Mouse (Mus musculus): ENCODE data around the gene Cpm. TPM values are rescaled to one million over a fixed set of nuclear protein-coding genes. Genes with fewer than 3 reads are reported as not detected.
"Not testable (repeated sequence)": the region's sequence is repeated elsewhere in the genome, so short reads cannot be mapped to it uniquely, and the experiment has no call there.

Gene Cpm
- polyA plus RNA-seq, 1 experiment from 2014 or later = 57.7 TPM

DNA sequence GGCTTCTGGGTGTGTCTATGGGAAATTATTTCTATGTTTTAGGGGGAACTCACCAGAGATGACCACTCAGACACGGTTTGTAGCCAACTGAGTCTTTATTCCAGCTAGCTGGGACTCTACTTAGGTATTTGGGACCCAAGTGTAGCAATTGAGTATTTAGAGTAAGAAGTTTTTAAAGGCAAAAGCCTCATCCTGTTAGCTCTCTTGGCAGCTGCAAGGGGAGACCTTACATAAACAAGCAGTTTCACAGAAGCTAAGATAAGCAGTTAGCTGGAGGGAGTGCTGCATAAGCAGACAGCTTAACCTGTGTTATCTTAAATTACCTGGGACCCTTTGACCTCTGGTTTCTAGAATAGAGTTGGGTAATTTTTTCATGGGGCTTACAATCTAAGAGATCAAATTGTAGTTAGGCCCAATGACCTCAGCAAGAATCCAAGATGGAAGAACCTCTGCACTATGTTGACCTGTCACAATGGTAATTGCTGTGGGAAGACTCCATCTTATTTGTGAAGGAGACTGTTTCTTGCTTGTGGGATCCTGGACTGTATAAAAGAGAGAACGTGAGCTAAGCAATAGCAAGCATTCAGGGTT, 18.4 kb upstream of the Cpm start:
- H3K27me3 ChIP-seq (replicated peaks) = no peaks in the 10 kb centered on the region
- H3K4me1 ChIP-seq = no peaks in the 10 kb centered on the region
- no peak overlapping the region for H3K27ac ChIP-seq
- no peaks in the 10 kb centered on the region for H3K36me3 ChIP-seq
- 82% methylated on average over 2 of the region's 2 CpGs for WGBS
- H3K9me3 ChIP-seq = no peaks in the 10 kb centered on the region
- H3K4me3 ChIP-seq (replicated peaks) = no peak overlapping the region
- H3K4me2 ChIP-seq = no peak overlapping the region
- ATAC-seq (ENCODE audit: insufficient read depth, low FRiP score, low read depth) = no peak
- no peak overlapping the region for H3K9ac ChIP-seq

DNA sequence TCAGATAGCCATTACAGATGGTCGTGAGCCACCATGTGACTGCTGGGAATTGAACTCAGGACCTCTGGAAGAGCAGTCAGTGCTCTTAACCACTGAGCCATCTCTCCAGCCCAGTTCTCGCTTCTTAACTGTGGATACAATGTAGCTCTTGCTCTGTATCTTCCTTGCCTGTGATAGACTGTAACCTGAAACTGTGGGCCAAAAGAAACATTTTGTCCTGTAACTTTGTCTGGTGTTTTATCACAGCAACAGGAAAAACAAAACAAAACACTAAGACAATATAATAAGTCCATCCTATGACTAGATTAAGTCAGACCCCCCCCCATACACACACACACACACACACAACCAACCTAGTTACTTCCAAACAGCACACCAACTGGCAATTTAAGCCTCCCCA, 17.8 kb upstream of the Cpm start:
- no peaks in the 10 kb centered on the region for H3K9me3 ChIP-seq
- H3K4me1 ChIP-seq = no peaks in the 10 kb centered on the region
- no peak for ATAC-seq (ENCODE audit: insufficient read depth, low FRiP score, low read depth)
- no peak overlapping the region for H3K4me3 ChIP-seq (replicated peaks)
- H3K27ac ChIP-seq = no peak overlapping the region
- no peak overlapping the region for H3K9ac ChIP-seq
- 94% methylated on average over 2 of the region's 2 CpGs for WGBS
- no peak overlapping the region for H3K4me2 ChIP-seq
- no peaks in the 10 kb centered on the region for H3K36me3 ChIP-seq
- no peaks in the 10 kb centered on the region for H3K27me3 ChIP-seq (replicated peaks)

DNA sequence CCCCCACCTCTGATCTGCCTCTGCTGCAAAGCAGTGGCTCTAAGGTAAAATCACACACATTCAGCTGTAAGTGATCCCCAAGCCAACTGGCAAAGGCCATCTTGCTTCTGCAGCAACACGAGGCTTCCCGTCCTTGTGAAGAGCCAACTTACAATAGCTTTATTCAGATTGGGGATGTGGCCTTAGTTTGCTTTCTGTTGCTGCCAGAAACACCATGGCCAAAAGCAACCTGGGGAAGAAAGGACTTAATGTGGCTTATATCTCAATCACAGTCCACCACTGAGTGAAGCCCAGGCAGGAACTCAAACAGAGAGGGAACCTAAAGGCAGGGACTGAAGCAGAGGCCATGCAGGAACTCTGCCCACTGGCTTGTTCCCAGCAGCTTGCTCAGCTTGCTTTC, 17.3 kb upstream of the Cpm start:
- no peak for ATAC-seq (ENCODE audit: insufficient read depth, low FRiP score, low read depth)
- no peak overlapping the region for H3K4me2 ChIP-seq
- no peaks in the 10 kb centered on the region for H3K36me3 ChIP-seq
- H3K4me3 ChIP-seq (replicated peaks) = no peak overlapping the region
- H3K9me3 ChIP-seq = no peaks in the 10 kb centered on the region
- H3K27ac ChIP-seq = no peak overlapping the region
- no peak overlapping the region for H3K9ac ChIP-seq
- H3K4me1 ChIP-seq = no peaks in the 10 kb centered on the region
- no peaks in the 10 kb centered on the region for H3K27me3 ChIP-seq (replicated peaks)
- WGBS = 86% methylated on average over 2 of the region's 2 CpGs

GRCm38 (mm10) chr10:117612621-117613584, 16.4 kb upstream of the Cpm start:
- H3K27ac ChIP-seq = no peak overlapping the region
- no peak overlapping the region for H3K4me3 ChIP-seq (replicated peaks)
- H3K4me1 ChIP-seq = no peaks in the 10 kb centered on the region
- no peak overlapping the region for H3K4me2 ChIP-seq
- no peak for ATAC-seq (ENCODE audit: insufficient read depth, low FRiP score, low read depth)
- WGBS = 78% methylated on average over 8 of the region's 8 CpGs
- no peak overlapping the region for H3K9ac ChIP-seq
- no peaks in the 10 kb centered on the region for H3K9me3 ChIP-seq
- H3K36me3 ChIP-seq = no peaks in the 10 kb centered on the region
- no peaks in the 10 kb centered on the region for H3K27me3 ChIP-seq (replicated peaks)

- no peak overlapping the region for H3K4me2 ChIP-seq
- H3K27ac ChIP-seq = no peak overlapping the region
- no peaks in the 10 kb centered on the region for H3K9me3 ChIP-seq
- WGBS = 61% methylated on average over 6 of the region's 6 CpGs
- H3K27me3 ChIP-seq (replicated peaks) = no peaks in the 10 kb centered on the region
- H3K4me3 ChIP-seq (replicated peaks) = no peak overlapping the region
- no peak for ATAC-seq (ENCODE audit: insufficient read depth, low FRiP score, low read depth)
- H3K4me1 ChIP-seq = no peaks in the 10 kb centered on the region
- H3K36me3 ChIP-seq = no peaks in the 10 kb centered on the region
- H3K9ac ChIP-seq = no peak overlapping the region
Observed at GRCm38 (mm10) chr10:117613960-117614359, 15.3 kb upstream of the Cpm start.

- WGBS = 62% methylated on average over 3 of the region's 3 CpGs
- H3K4me2 ChIP-seq = no peak overlapping the region
- no peaks in the 10 kb centered on the region for H3K4me1 ChIP-seq
- H3K36me3 ChIP-seq = no peaks in the 10 kb centered on the region
- no peaks in the 10 kb centered on the region for H3K27me3 ChIP-seq (replicated peaks)
- H3K4me3 ChIP-seq (replicated peaks) = no peak overlapping the region
- ATAC-seq (ENCODE audit: insufficient read depth, low FRiP score, low read depth) = no peak
- no peak overlapping the region for H3K27ac ChIP-seq
- H3K9me3 ChIP-seq = no peaks in the 10 kb centered on the region
- no peak overlapping the region for H3K9ac ChIP-seq
Observed at GRCm38 (mm10) chr10:117614387-117614786, 14.9 kb upstream of the Cpm start.

GRCm38 (mm10) chr10:117615239-117615638, 14.1 kb upstream of the Cpm start:
- no peaks in the 10 kb centered on the region for H3K4me1 ChIP-seq
- H3K9ac ChIP-seq = no peak overlapping the region
- ATAC-seq (ENCODE audit: insufficient read depth, low FRiP score, low read depth) = no peak
- H3K4me2 ChIP-seq = no peak overlapping the region
- no peaks in the 10 kb centered on the region for H3K36me3 ChIP-seq
- no peaks in the 10 kb centered on the region for H3K9me3 ChIP-seq
- no peaks in the 10 kb centered on the region for H3K27me3 ChIP-seq (replicated peaks)
- no peak overlapping the region for H3K27ac ChIP-seq
- H3K4me3 ChIP-seq (replicated peaks) = no peak overlapping the region
- WGBS = 87% methylated on average over 8 of the region's 8 CpGs

DNA sequence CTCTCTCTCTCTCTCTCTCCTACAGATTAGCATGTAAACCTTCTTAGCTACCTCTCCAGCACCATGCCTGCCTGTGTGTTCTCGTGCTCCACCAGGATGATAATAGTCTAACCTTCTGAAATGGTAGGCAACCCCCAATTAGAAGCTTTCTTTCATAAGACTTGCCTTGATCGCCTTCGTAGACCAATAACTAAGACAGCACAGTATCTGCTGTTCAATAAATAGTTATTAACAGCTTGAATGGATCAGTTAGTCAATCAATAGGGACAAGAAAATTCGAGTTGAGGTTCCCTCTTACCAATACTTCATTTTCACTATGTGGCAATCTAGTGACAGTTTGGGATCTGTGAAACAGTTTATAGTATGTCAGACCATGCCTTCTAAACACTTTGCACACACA, 13.6 kb upstream of the Cpm start:
- no peak overlapping the region for H3K9ac ChIP-seq
- H3K4me2 ChIP-seq = no peak overlapping the region
- no peak for ATAC-seq (ENCODE audit: insufficient read depth, low FRiP score, low read depth)
- no peak overlapping the region for H3K4me3 ChIP-seq (replicated peaks)
- H3K27me3 ChIP-seq (replicated peaks) = no peaks in the 10 kb centered on the region
- WGBS = 69% methylated on average over 4 of the region's 4 CpGs
- H3K4me1 ChIP-seq = no peaks in the 10 kb centered on the region
- no peaks in the 10 kb centered on the region for H3K36me3 ChIP-seq
- H3K27ac ChIP-seq = no peak overlapping the region
- no peaks in the 10 kb centered on the region for H3K9me3 ChIP-seq

DNA sequence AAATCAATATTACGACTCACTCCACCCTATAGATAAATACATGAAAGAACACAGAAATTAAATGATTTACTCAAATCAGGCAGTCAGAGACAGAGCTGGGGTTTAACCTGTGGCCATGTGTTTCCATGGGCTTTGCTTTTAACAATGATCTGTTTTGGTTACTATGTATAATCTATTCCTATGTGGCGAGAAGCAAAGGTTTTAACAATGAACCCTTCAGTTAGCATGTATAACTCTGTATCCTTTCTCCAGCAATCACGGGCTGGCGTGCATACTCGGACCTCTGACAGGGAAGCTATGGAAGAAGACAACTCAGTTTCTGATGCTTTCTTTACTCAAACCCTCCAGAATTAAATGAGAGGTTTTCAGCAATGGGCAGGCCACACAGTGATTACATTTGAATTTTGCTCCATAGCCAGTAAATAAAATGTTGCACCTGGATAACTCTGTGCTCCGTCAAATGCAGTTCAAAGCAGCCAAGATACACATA, 13.1 kb upstream of the Cpm start:
- ATAC-seq (ENCODE audit: insufficient read depth, low FRiP score, low read depth) = no peak
- H3K36me3 ChIP-seq = no peaks in the 10 kb centered on the region
- no peak overlapping the region for H3K9ac ChIP-seq
- no peaks in the 10 kb centered on the region for H3K4me1 ChIP-seq
- H3K27me3 ChIP-seq (replicated peaks) = no peaks in the 10 kb centered on the region
- no peak overlapping the region for H3K4me2 ChIP-seq
- H3K4me3 ChIP-seq (replicated peaks) = no peak overlapping the region
- no peak overlapping the region for H3K27ac ChIP-seq
- 87% methylated on average over 6 of the region's 6 CpGs for WGBS
- no peaks in the 10 kb centered on the region for H3K9me3 ChIP-seq

- H3K4me3 ChIP-seq (replicated peaks); H3K4me2 ChIP-seq; H3K9me3 ChIP-seq; H3K9ac ChIP-seq; H3K36me3 ChIP-seq; H3K27ac ChIP-seq; ATAC-seq (ENCODE audit: insufficient read depth, low FRiP score, low read depth); H3K27me3 ChIP-seq (replicated peaks); H3K4me1 ChIP-seq: not testable (repeated sequence)
- WGBS = 83% methylated on average over 4 of the region's 4 CpGs
Observed at GRCm38 (mm10) chr10:117616765-117617164, 12.5 kb upstream of the Cpm start.

DNA sequence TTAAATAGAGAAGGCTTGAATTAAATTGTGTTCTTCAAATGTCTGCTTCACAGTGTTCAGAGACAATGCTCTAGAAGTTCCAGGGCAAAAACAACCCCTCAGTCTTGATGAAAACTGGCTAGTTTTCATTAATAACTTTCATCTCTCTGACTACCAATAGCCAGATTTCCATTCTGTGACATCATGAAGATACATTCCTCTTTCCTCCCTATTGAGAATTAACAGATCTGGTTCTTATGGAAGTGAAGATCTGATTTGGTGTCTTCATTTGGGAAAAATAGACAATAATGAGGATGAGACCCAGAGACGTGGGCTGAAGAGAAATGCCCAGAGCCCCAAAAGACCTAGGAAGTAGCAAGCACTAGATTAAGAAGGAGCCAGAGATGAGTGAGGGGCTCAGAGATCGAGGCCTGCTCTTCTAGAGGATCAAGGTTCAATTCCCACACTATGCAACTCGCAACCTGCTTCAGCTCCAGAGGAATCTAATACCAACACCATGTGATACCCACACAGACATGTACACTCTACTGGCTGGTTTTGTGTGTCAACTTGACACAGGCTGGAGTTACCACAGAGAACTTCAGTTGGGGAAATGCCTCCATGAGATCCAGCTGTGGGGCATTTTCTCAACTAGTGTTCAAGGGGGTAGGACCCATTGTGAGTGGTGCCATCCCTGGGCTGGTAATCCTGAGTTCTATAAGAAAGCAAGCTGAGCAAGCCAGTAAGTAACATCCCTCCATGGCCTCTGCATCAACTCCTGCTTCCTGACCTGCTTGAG, 11.5 kb upstream of the Cpm start:
- Histone ChIP-seq H3K4me2 (no peak overlapping the region), H3K36me3 (no peaks in the 10 kb centered on the region), H3K4me1 (no peaks in the 10 kb centered on the region), H3K27me3 (replicated peaks) (no peaks in the 10 kb centered on the region), H3K27ac (no peak overlapping the region), H3K4me3 (replicated peaks) (no peak overlapping the region), H3K9ac (no peak overlapping the region), H3K9me3 (no peaks in the 10 kb centered on the region)
- 81% methylated on average over 3 of the region's 3 CpGs for WGBS
- ATAC-seq (ENCODE audit: insufficient read depth, low FRiP score, low read depth) = no peak

Data from stomach, embryonic 15.5 days (tissue).